Mouse (Mus musculus): ENCODE measurements around the gene Zfp442.

- TF ChIP-seq CTCF (IDR thresholded peaks at IDR 0.05; ENCODE audit: low read depth, low read length) (no peak), POLR2A (IDR thresholded peaks at IDR 0.05; ENCODE audit: borderline replicate concordance, low read depth, low read length) (no peak)
Observed at GRCm38 (mm10) chr2:150362878-150363229, 88.4 kb downstream of the Zfp442 start.
